Mouse (Mus musculus) forelimb bud, embryonic 11.5 days (tissue): ENCODE results near the gene Secisbp2.

Experiments
- DNase-seq: peaks from one replicate; pipeline ENCODE4 v3.0.0-alpha.2; 2012; ENCODE audit warnings: low read depth, low spot score

Secisbp2 gene

GRCm38 (mm10) chr13:51732097-51732664 is 80.7 kb downstream of the Secisbp2 start:
- DNase-seq, result no peak
